ENCODE assay signal across 9 mouse cellular contexts in genomic region chr11:115989686-115990085, GRCm38 (mm10). TPM values are rescaled to one million over a fixed set of nuclear protein-coding genes. Genes with fewer than 3 reads are reported as not detected.
DNase-seq lines count a peak whose midpoint lies in the region; ATAC-seq lines count a peak whose summit lies in the region.
"Had no signal": no experiment of that assay in that cellular context is flagged by ENCODE, and none has a peak within 500 bp of the region (broad histone marks: within the 10 kb centered on the region; RNA-seq: fewer than 3 reads in every experiment).

No protein-coding gene starts in this region.

- ATAC-seq in kidney, embryonic 15.5 days (replicated peaks; ENCODE audit: low FRiP score): no peak
- no peak for ATAC-seq in limb, embryonic 15.5 days (ENCODE audit: insufficient number of reproducible peaks, low FRiP score, low TSS enrichment, low read depth)

- no peaks in the 10 kb centered on the region for H3K9me3 ChIP-seq in kidney, embryonic 15.5 days (replicated peaks)
- no peaks in the 10 kb centered on the region for H3K9me3 ChIP-seq in limb, embryonic 15.5 days

- peak overlapping the region; percentile 48 for H3K4me2 ChIP-seq in kidney, embryonic 15.5 days
- H3K4me2 ChIP-seq in limb, embryonic 15.5 days: no peak overlapping the region

- WGBS in kidney, embryonic 15.5 days: 38% methylated on average over 15 of the region's 15 CpGs
- WGBS in limb, embryonic 15.5 days: 31% methylated on average over 15 of the region's 15 CpGs

- H3K4me1 ChIP-seq in kidney, embryonic 15.5 days: 0 out of 2 replicates have a peak, but pooled peaks cover 5% of the 10 kb centered on the region
- H3K4me1 ChIP-seq in limb, embryonic 15.5 days: no peaks in the 10 kb centered on the region

- peak overlapping the region; percentile 27 for H3K4me3 ChIP-seq in kidney, embryonic 15.5 days (replicated peaks)
- peak overlapping the region; percentile 9; the same call in 1 of the 2 replicates for H3K4me3 ChIP-seq in limb, embryonic 15.5 days

- intact Hi-C loops in left cerebral cortex, postnatal 25 days (cut with DNase I): loop anchor here (10.0 kb wide), 2 partner anchors 145 to 255 kb away; no protein-coding TSS in a partner anchor

- 0 out of 2 replicates have a peak, but pooled peaks cover 3% of the 10 kb centered on the region for H3K27me3 ChIP-seq in kidney, embryonic 15.5 days
- peaks cover 10% of the 10 kb centered on the region; the same call in 1 of the 2 replicates for H3K27me3 ChIP-seq in limb, embryonic 15.5 days

- DNase-seq in embryo, embryonic 10 days (ENCODE audit: low spot score): peak; percentile 36
- DNase-seq in embryo, embryonic 11 days: no peak
- DNase-seq in kidney, postnatal 25 days: no peak
- peak; percentile 79 for DNase-seq in ZHBTc4 (ENCODE audit: low read depth, low spot score)
- DNase-seq in ovary, adult 18-20 months (ENCODE audit: low spot score): no peak
- DNase-seq in left cerebral cortex, postnatal 25 days (ENCODE audit: low spot score in 2 of 2): no peak
- DNase-seq: right cerebral cortex, adult 18-20 months had no signal

- no peak overlapping the region for H3K9ac ChIP-seq in kidney, embryonic 15.5 days
- H3K9ac ChIP-seq in limb, embryonic 15.5 days: no peak overlapping the region

- H3K36me3 ChIP-seq in kidney, embryonic 15.5 days: no peaks in the 10 kb centered on the region
- no peaks in the 10 kb centered on the region for H3K36me3 ChIP-seq in limb, embryonic 15.5 days

- no peak overlapping the region for H3K27ac ChIP-seq in kidney, embryonic 15.5 days
- no peak overlapping the region for H3K27ac ChIP-seq in limb, embryonic 15.5 days

RNA-seq across cellular contexts. Expression of gene Itgb4, which starts 15.2 kb away (rescaled TPM):
- polyA plus RNA-seq in kidney, embryonic 15.5 days (2015; fragmentation: Nextera tagmentation; extraction: Ambion mirVana): 2.1 and 2.7 TPM in 2 replicates
- 14.7 and 15.7 TPM in 2 replicates for polyA plus RNA-seq in limb, embryonic 15.5 days (2015; fragmentation: Nextera tagmentation; extraction: Ambion mirVana)
- 1 to 10 TPM; 3.7 to 6.6 TPM for total RNA-seq in left cerebral cortex, postnatal 25 days (2021)

RNA-seq across cellular contexts. Expression of gene Galk1, which starts 22.8 kb away (rescaled TPM):
- 194 and 208 TPM in 2 replicates for polyA plus RNA-seq in kidney, embryonic 15.5 days (2015; fragmentation: Nextera tagmentation; extraction: Ambion mirVana)
- 174 and 194 TPM in 2 replicates for polyA plus RNA-seq in limb, embryonic 15.5 days (2015; fragmentation: Nextera tagmentation; extraction: Ambion mirVana)
- total RNA-seq in left cerebral cortex, postnatal 25 days (2021): 10 to 100 TPM; 14.7 to 18.7 TPM

RNA-seq across cellular contexts. Expression of gene H3f3b, which starts 38.1 kb away (rescaled TPM):
- 1,673 and 1,817 TPM in 2 replicates for polyA plus RNA-seq in kidney, embryonic 15.5 days (2015; fragmentation: Nextera tagmentation; extraction: Ambion mirVana)
- 1,660 and 1,740 TPM in 2 replicates for polyA plus RNA-seq in limb, embryonic 15.5 days (2015; fragmentation: Nextera tagmentation; extraction: Ambion mirVana)
- total RNA-seq in left cerebral cortex, postnatal 25 days (2021): 100 to 1,000 TPM; 225 to 260 TPM

RNA-seq across cellular contexts. Expression of gene Unk, which starts 40.4 kb away (rescaled TPM):
- 37.3 and 40.1 TPM in 2 replicates for polyA plus RNA-seq in kidney, embryonic 15.5 days (2015; fragmentation: Nextera tagmentation; extraction: Ambion mirVana)
- polyA plus RNA-seq in limb, embryonic 15.5 days (2015; fragmentation: Nextera tagmentation; extraction: Ambion mirVana): 34.7 and 35.1 TPM in 2 replicates
- 10 to 100 TPM; 20.7 to 21.7 TPM for total RNA-seq in left cerebral cortex, postnatal 25 days (2021)

RNA-seq across cellular contexts. Expression of gene Recql5, which starts 56.4 kb away (rescaled TPM):
- polyA plus RNA-seq in kidney, embryonic 15.5 days (2015; fragmentation: Nextera tagmentation; extraction: Ambion mirVana): 21.3 and 24.3 TPM in 2 replicates
- 17.0 and 17.6 TPM in 2 replicates for polyA plus RNA-seq in limb, embryonic 15.5 days (2015; fragmentation: Nextera tagmentation; extraction: Ambion mirVana)
- total RNA-seq in left cerebral cortex, postnatal 25 days (2021): 10 to 100 TPM; 22.3 to 26.3 TPM

Comparison
In these comparisons a context has a peak if more than half of its experiments do, and no peak if none do; other contexts are left out.
1. DNase-seq: peak in embryo, embryonic 10 days (single experiment) and ZHBTc4 (single experiment); none in embryo, embryonic 11 days (single experiment), kidney, postnatal 25 days (0 of 2), ovary, adult 18-20 months (single experiment) and left cerebral cortex, postnatal 25 days (0 of 2).